Mouse (Mus musculus) c-Kit-positive CD71-positive TER-119-positive erythroid progenitor cells, embryonic 14.5 days (primary cell): ENCODE data around the gene Crabp2.

Source experiments
- DNase-seq: peaks from one replicate; pipeline ENCODE4 v3.0.0-alpha.2; 2013; ENCODE audit warnings: low spot score

Gene Crabp2

GRCm38 (mm10) chr3:87958967-87959366 lies 10.5 kb downstream of the Crabp2 start:
- no peak for DNase-seq

GRCm38 (mm10) chr3:87959371-87959770 lies 10.9 kb downstream of the Crabp2 start:
- no peak for DNase-seq

GRCm38 (mm10) chr3:87960191-87960585 lies 11.7 kb downstream of the Crabp2 start:
- no peak for DNase-seq

DNA sequence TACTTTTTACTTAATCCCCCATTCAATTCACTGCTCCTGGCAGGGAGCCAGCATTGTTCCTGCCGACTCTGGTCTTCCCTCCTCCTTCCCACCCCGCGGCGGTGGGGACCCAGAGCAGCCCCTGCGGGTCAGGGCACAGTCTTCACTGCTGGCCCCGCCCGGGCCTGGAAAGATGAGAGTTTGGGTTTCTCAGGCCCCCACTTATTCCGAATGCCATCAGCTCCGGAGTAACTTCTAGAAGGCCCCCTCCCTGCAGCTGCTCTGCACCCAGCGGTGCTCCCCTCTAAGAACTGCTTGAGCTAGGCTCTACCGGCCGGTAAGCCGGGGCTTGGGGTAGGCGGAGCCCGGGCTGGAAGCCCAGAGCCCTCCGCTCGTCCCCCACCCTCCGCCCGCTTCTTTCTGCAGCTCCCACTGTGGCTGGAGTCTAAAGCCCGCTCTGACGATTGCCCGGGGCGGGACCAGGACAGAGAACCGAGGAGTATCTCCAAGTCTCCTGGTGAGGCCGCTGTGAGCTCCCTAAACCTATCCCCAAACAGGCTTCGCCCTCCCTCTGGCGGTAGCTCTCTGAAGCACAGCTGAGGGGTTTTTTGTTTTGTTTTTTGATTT lies 12.2 kb downstream of the Crabp2 start:
- peak; percentile 63 for DNase-seq

- DNase-seq = peak; percentile 51
Observed at GRCm38 (mm10) chr3:87970184-87970938, 21.9 kb downstream of the Crabp2 start.

DNA sequence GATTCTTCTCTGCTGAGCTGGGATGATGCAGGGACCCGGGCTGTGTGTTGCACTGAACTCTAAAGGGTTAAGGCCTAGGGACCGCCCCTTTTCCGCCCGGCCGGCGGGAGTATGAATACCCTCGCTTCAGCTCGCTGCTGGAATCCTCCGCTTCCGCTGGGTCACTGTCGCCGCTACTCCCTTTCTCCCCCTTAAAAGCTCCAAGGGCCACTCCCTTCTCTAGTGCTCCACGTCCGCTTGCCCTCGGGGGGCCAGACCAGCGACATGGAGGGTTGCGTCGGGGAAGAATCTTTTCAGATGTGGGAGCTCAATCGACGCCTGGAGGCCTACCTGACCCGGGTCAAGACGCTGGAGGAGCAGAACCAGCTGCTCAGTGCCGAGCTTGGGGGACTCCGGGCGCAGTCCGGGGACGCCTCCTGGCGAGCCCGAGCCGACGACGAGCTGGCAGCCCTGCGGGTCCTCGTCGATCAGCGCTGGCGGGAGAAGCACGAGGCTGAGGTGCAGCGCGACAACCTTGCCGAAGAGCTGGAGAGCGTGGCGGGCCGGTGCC lies 22.5 kb downstream of the Crabp2 start, which contains the start of gene Nes:
Gene Nes, plus strand, starts transcription at position 140 of the 550 bp plus-strand sequence.
- DNase-seq = no peak

DNA sequence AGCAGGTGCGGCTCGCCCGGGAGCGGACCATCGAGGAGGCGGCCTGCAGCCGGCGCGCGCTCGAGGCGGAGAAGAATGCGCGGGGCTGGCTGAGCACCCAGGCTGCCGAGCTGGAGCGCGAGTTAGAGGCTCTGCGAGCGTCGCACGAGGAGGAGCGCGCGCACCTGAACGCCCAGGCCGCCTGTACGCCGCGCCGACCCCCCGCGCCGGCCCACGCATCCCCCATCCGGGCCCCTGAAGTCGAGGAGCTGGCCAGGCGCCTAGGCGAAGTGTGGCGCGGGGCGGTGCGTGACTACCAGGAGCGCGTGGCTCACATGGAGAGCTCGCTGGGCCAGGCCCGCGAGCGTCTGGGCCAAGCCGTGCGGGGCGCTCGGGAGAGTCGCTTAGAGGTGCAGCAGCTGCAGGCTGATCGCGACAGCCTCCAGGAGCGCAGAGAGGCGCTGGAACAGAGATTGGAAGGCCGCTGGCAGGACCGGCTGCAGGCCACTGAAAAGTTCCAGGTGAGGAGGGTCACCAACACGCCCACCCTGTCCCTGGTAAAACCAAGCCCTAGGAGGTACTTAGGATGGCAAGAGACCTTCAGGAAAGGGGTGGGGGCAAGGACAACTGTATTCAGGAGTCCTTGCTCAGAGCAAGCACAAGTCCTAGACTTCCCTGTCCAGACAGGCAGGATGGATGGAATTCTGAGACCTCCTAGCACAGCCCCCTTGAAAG lies 23.2 kb downstream of the Crabp2 start:
- DNase-seq = no peak

DNA sequence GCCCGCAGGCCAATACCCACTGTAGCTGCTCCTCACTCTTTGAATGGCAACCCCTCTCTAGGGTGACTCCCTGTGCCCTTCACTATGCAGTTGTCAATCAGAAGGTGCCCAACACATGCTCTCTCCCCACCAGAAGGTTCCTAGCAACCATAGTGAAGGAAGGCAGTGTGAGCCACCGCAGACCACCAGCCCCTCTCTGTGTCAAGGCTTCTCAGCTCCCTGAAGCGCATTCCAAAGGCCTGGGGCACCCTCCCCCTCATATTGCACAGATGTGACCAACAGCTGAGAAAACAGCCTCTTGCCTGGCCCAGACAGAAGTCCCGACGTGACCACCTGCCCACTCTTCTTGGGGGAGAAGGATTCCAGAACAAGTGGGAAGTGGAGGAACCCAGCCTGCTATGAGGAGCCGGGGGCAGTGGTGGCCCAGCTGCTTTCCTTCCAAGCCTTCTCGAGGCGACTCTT lies 23.8 kb downstream of the Crabp2 start:
- DNase-seq = no peak

GRCm38 (mm10) chr3:87972776-87973175 lies 24.3 kb downstream of the Crabp2 start:
- DNase-seq = no peak

DNA sequence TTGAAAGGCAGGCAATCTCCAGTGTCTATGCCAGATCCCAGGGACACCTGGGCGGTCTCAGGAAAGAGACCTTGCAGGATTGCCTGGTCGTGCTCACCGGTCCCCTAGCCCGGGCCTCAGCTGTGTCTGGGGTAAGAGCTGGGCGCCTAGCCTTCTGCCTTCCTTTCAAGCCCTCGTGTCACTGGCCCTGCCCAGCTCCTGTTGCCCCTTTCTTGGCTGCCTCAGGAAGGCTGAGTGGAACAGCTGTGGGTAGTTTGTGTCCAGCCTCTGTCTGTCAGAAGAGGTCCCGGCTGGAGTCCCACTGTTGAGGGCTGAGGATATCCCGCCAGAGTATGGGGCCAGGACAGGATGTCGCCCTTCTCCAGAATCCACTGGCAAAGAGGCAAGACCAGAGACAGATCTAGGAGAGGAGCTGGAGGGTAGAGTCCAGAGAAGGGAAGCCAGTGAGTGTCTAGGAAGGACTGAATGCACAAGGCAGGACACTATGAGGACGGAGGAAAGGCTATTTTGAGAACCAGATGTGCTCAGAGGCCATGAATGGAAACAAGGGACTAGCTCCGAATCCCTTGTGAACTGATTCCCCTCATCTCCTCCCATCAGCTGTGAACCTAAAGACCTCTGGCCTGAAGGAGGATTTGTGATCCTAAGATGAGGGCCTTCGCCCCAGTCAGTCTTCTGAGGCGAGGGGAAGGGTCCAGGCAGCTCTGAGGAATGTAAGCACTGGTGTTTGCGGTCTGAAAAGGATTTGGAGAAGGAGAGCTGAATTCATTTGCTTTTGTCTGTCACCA lies 25.3 kb downstream of the Crabp2 start:
- no peak for DNase-seq

DNA sequence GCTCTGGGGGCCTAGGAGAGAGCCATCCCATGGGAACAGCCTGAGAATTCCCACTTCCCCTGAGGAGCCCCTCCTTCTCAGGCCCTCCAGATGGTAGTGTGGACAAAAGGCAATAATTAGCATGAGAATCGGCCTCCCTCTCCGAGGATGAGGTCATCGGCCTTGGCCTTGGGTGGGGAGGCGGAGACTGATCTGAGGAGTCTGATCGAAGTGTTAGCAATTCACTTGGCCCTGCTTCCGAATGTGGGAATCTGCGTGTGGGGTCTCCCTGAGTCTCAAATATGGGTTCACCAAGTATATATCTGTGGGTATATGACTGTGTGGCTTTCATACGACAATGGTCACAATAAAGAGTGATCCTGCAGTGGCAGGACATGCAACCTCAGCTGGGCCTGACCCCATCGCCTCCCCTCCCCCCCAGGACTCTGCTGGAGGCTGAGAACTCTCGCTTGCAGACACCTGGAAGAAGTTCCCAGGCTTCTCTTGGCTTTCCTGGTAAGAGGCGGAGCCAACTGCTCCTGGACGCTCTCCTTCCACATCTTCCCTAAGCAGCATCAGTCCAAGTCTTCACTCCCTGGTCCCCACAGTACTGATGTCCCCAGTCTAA lies 26.0 kb downstream of the Crabp2 start:
- no peak for DNase-seq

DNA sequence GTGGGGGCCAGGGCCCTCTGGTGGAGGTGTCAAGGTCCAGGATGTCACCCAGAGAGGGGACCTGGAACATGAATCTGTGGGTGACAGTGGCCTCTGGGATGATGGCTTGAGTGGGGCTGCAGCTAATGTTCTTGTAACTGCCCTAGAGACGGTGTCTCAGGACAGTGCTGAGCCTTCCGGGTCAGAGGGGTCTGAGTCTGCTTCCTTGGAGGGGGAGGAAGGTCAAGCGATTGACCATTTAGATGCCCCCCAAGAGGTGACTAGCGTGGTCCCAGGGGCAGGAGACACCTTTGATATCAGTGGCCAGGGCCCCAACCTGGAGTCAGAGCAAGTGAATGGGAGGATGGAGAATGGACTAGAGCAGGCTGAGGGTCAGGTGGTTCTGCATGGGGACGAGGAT lies 31.0 kb downstream of the Crabp2 start:
- no peak for DNase-seq

- no peak for DNase-seq
Observed at GRCm38 (mm10) chr3:87980085-87980484, 31.6 kb downstream of the Crabp2 start.

GRCm38 (mm10) chr3:87980728-87981127 lies 32.3 kb downstream of the Crabp2 start:
- no peak for DNase-seq

DNA sequence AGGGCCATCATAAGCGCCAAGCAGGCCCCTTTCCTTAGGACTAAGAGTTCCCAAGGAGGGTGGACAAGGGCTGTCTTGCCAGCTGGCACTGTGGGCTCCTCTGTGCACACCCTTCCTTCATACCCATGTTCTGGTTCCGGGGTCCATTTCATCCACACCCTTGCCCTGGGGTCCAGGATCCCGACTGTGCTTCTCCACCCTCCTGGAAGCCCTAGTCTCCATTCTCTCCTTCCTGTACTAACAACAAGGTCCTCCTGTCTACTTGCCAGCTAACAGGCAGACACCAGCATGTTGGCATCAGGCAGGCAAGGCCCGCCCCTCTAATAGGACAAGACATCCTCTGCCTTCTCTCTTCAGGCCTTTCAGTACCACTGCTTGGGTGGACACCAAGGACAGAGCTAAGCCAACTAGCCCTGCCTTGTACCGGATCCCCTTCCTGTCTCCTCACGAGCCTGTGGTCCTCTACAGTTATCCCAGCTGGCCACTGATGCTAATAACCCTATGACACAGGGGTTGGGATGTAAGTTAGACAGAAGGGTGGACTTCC lies 32.8 kb downstream of the Crabp2 start:
- DNase-seq = no peak

GRCm38 (mm10) chr3:87981894-87982835 lies 33.7 kb downstream of the Crabp2 start:
- DNase-seq = no peak

DNA sequence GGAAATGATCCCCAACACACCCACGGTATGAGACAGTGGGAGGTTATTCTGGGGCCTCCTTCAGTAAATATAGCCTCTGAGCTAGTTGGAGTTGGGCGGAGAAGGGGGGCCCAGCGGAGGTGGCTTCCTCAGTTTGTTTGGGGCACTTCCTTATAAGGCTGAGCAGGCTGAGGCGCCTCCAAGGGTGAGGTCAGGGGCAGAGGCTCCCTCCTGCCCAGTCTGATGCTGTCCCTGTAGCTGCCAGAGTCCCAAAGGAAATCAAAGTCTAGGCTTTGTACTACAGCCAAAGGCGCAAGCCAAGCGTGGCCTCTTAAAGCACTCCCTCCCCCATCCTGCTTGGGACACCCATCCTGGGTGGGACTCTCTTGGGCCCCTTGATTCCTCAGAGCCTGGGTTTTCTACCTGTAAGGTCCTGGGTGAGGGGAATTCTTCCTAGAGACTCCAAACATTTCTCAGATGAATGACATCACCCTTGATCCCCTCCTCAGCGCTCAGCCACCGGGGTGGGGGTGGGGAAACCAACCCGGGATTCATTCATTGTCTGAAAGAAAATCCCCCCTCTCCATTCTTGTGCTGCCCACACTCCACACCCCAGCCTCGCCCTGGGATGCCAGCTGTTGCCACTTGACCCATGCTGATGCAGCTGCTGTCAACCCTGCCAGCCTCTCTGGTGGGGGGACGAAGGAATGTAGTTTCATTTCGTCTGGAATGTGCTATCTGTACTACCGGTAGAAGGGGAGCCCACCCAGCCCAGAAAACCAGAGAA lies 34.6 kb downstream of the Crabp2 start:
- no peak for DNase-seq

GRCm38 (mm10) chr3:87983627-87984026 lies 35.2 kb downstream of the Crabp2 start:
- DNase-seq = no peak

GRCm38 (mm10) chr3:87984094-87984493 lies 35.6 kb downstream of the Crabp2 start:
- DNase-seq = no peak
